Mouse (Mus musculus) liver, postnatal 0 days (tissue): ENCODE results near the gene Nags. TPM values are rescaled to one million over a fixed set of nuclear protein-coding genes. Genes with fewer than 3 reads are reported as not detected.

Source experiments
- ATAC-seq: fragments of 200-750 bp; cut with Nextera tagmentation; 2 replicates; pipeline ENCODE4 v1.8.0; 2017; ENCODE audit warnings: mild to moderate bottlenecking, moderate library complexity
- DNase-seq: peaks from one replicate; pipeline ENCODE4 v3.0.0-alpha.2; 2016
- H3K27ac ChIP-seq: fragments of 300-500 bp; sonication (generic); 2 replicates; pipeline ENCODE4 v1.5.1; 2014; ENCODE audit warnings: antibody characterized with exemption, moderate library complexity, mild to moderate bottlenecking, low read depth
- H3K27me3 ChIP-seq: fragments of 300-500 bp; sonication (generic); 2 replicates; pipeline ENCODE4 v1.6.1; 2014; ENCODE audit warnings: low read length, control low read depth, mixed read lengths; ENCODE audit not compliant: insufficient read depth
- H3K36me3 ChIP-seq: fragments of 300-500 bp; sonication (generic); replicated peaks from 2 replicates; pipeline ENCODE4 v1.6.1; 2014; ENCODE audit warnings: mild to moderate bottlenecking, control low read depth, low read length, moderate library complexity, mixed read lengths; ENCODE audit not compliant: insufficient read depth
- H3K4me1 ChIP-seq: fragments of 300-500 bp; sonication (generic); 2 replicates; pipeline ENCODE4 v1.6.1; 2014; ENCODE audit warnings: antibody characterized with exemption, mild to moderate bottlenecking, control low read depth; ENCODE audit not compliant: insufficient read depth
- H3K4me2 ChIP-seq: fragments of 300-500 bp; sonication (generic); 2 replicates; pipeline ENCODE4 v1.6.1; 2014; ENCODE audit warnings: low read depth, mild to moderate bottlenecking, low read length, moderate library complexity, mixed read lengths
- H3K4me3 ChIP-seq: fragments of 300-500 bp; sonication (generic); 2 replicates; pipeline ENCODE4 v1.5.1; 2014; ENCODE audit warnings: low read depth, low read length
- H3K9ac ChIP-seq: fragments of 300-500 bp; sonication (generic); replicated peaks from 2 replicates; pipeline ENCODE4 v1.6.1; 2014; ENCODE audit warnings: mild to moderate bottlenecking, moderate library complexity
- H3K9me3 ChIP-seq: fragments of 300-500 bp; sonication (generic); 2 replicates; pipeline ENCODE4 v1.6.1; 2016; ENCODE audit warnings: mild to moderate bottlenecking, control low read depth, low read length, mixed read lengths
- CTCF ChIP-seq: sonication (generic); IDR thresholded peaks from 2 replicates; pipeline ENCODE4 v1.5.1; 2016; ENCODE audit warnings: antibody characterized with exemption, low read depth
- EP300 ChIP-seq: IDR thresholded peaks from 2 replicates; pipeline ENCODE4 v1.6.1; 2016; ENCODE audit warnings: antibody characterized with exemption, low read depth, mild to moderate bottlenecking
- WGBS: fragments of 180-500 bp; shearing (Covaris S2); extraction: QIAGEN DNeasy Blood & Tissue Kit; methylation state at CpG from one replicate; pipeline ENCODE4 v1.1.7; 2014; ENCODE audit not compliant: insufficient replicate concordance; 5-methylcytosine and 5-hydroxymethylcytosine counted together
- polyA plus RNA-seq: library from polyadenylated mRNA; unstranded; fragments of >200 nt; fragmentation: Nextera tagmentation; extraction: Ambion mirVana; gene quantifications from 2 replicates; pipeline ENCODE4 v1.2.1, GENCODE M21; 2015

Gene Nags
- polyA plus RNA-seq, 1 experiment from 2014 or later = 18.5 TPM

- WGBS = 4% methylated on average over 19 of the region's 21 CpGs
- no peak overlapping the region for H3K9ac ChIP-seq
- H3K27ac ChIP-seq = no peak overlapping the region
- DNase-seq = no peak
- H3K4me1 ChIP-seq = peaks cover 3% of the 10 kb centered on the region; the same call in 1 of the 2 replicates
- ATAC-seq = no peak
- H3K4me3 ChIP-seq = no peak overlapping the region
- H3K9me3 ChIP-seq = no peaks in the 10 kb centered on the region
- no peak for TF ChIP-seq EP300
- TF ChIP-seq CTCF = no peak
- H3K27me3 ChIP-seq = peaks cover 56% of the 10 kb centered on the region
- H3K4me2 ChIP-seq = no peak overlapping the region
- H3K36me3 ChIP-seq = no peaks in the 10 kb centered on the region
Measured at GRCm38 (mm10) chr11:102106911-102107310, 38.4 kb upstream of the Nags start.

GRCm38 (mm10) chr11:102107732-102108131, 37.6 kb upstream of the Nags start, which contains the start of gene Pyy:
Gene Pyy (minus strand): TSS chr11:102107832.
- no peak for ATAC-seq
- WGBS = 14% methylated on average over 9 of the region's 9 CpGs
- TF ChIP-seq EP300 (no peak), CTCF (no peak)
- Histone ChIP-seq H3K36me3 (no peaks in the 10 kb centered on the region), H3K27me3 (peaks cover 50% of the 10 kb centered on the region), H3K4me1 (no peaks in the 10 kb centered on the region), H3K4me3 (no peak within 1 kb of the TSS), H3K9ac (no peak within 1 kb of the TSS), H3K9me3 (no peaks in the 10 kb centered on the region), H3K4me2 (no peak within 1 kb of the TSS), H3K27ac (no peak within 1 kb of the TSS)
- no peak for DNase-seq

- H3K27me3 ChIP-seq = peaks cover 33% of the 10 kb centered on the region
- WGBS = 58% methylated on average over 5 of the region's 5 CpGs
- no peak overlapping the region for H3K27ac ChIP-seq
- no peak overlapping the region for H3K9ac ChIP-seq
- ATAC-seq (no peak), DNase-seq (no peak)
- no peaks in the 10 kb centered on the region for H3K36me3 ChIP-seq
- no peaks in the 10 kb centered on the region for H3K4me1 ChIP-seq
- TF ChIP-seq CTCF (no peak), EP300 (no peak)
- no peaks in the 10 kb centered on the region for H3K9me3 ChIP-seq
- no peak overlapping the region for H3K4me3 ChIP-seq
- no peak overlapping the region for H3K4me2 ChIP-seq
Measured at GRCm38 (mm10) chr11:102111576-102111975, 33.7 kb upstream of the Nags start.

- Histone ChIP-seq H3K4me2 (no peak overlapping the region), H3K27me3 (peaks cover 7% of the 10 kb centered on the region; the same call in 1 of the 2 replicates), H3K27ac (no peak overlapping the region), H3K9me3 (no peaks in the 10 kb centered on the region), H3K9ac (no peak overlapping the region), H3K4me1 (no peaks in the 10 kb centered on the region), H3K4me3 (no peak overlapping the region), H3K36me3 (no peaks in the 10 kb centered on the region)
- WGBS = 38% methylated on average over 8 of the region's 8 CpGs
- DNase-seq (no peak), ATAC-seq (no peak)
- no peak for TF ChIP-seq EP300
- no peak for TF ChIP-seq CTCF
Measured at GRCm38 (mm10) chr11:102116241-102116640, 29.1 kb upstream of the Nags start.

- Histone ChIP-seq H3K4me1 (no peaks in the 10 kb centered on the region), H3K27ac (no peak overlapping the region), H3K4me2 (no peak overlapping the region), H3K27me3 (peaks cover 10% of the 10 kb centered on the region; the same call in 1 of the 2 replicates), H3K9me3 (no peaks in the 10 kb centered on the region), H3K9ac (no peak overlapping the region), H3K4me3 (no peak overlapping the region), H3K36me3 (no peaks in the 10 kb centered on the region)
- ATAC-seq = no peak; the same call in 1 of the 2 replicates
- WGBS = 66% methylated on average over 6 of the region's 6 CpGs
- no peak for DNase-seq
- TF ChIP-seq CTCF (no peak), EP300 (no peak)
Measured at GRCm38 (mm10) chr11:102117386-102117785, 27.9 kb upstream of the Nags start.

- Histone ChIP-seq H3K4me3 (no peak overlapping the region), H3K27me3 (peaks cover 15% of the 10 kb centered on the region; the same call in 1 of the 2 replicates), H3K9me3 (no peaks in the 10 kb centered on the region), H3K36me3 (no peaks in the 10 kb centered on the region), H3K27ac (no peak overlapping the region), H3K4me2 (no peak overlapping the region), H3K4me1 (peaks cover 8% of the 10 kb centered on the region), H3K9ac (no peak overlapping the region)
- ATAC-seq = no peak
- no peak for DNase-seq
- 23% methylated on average over 4 of the region's 4 CpGs for WGBS
- TF ChIP-seq EP300 (no peak), CTCF (no peak)
Measured at GRCm38 (mm10) chr11:102134516-102134915, 10.8 kb upstream of the Nags start.
